Mouse (Mus musculus): ENCODE data around the gene Tctn1. TPM values are rescaled to one million over a fixed set of nuclear protein-coding genes. Genes with fewer than 3 reads are reported as not detected.

Gene Tctn1
- polyA plus RNA-seq, 1 experiment from 2014 or later = 4.8 TPM

- Histone ChIP-seq H3K27ac (ENCODE audit: low read length) (no peak overlapping the region), H3K27me3 (replicated peaks; ENCODE audit: control insufficient read depth, insufficient read depth, low read length) (no peaks in the 10 kb centered on the region), H3K4me2 (ENCODE audit: low read length) (no peak overlapping the region), H3K4me1 (replicated peaks; ENCODE audit: control insufficient read depth, insufficient read depth, low read length) (peaks cover 15% of the 10 kb centered on the region), H3K4me3 (replicated peaks; ENCODE audit: low read length) (no peak overlapping the region), H3K36me3 (ENCODE audit: control insufficient read depth, insufficient read depth) (no peaks in the 10 kb centered on the region), H3K9me3 (ENCODE audit: control insufficient read depth, low read length) (no peaks in the 10 kb centered on the region; the same call in 1 of the 2 replicates), H3K9ac (replicated peaks; ENCODE audit: low read depth, low read length) (no peak overlapping the region)
- 93% methylated on average over 14 of the region's 14 CpGs for WGBS
- ATAC-seq = no peak
Observed at GRCm38 (mm10) chr5:122233077-122233581, 31.1 kb downstream of the Tctn1 start.

- ATAC-seq = no peak
- H3K4me2 ChIP-seq (ENCODE audit: low read length) = no peak overlapping the region
Observed at GRCm38 (mm10) chr5:122232004-122232403, 32.3 kb downstream of the Tctn1 start.

GRCm38 (mm10) chr5:122231431-122231830 is 32.8 kb downstream of the Tctn1 start:
- H3K27ac ChIP-seq (ENCODE audit: low read length) = no peak overlapping the region
- no peak overlapping the region for H3K9ac ChIP-seq (replicated peaks; ENCODE audit: low read depth, low read length)
- H3K36me3 ChIP-seq (ENCODE audit: control insufficient read depth, insufficient read depth) = no peaks in the 10 kb centered on the region
- no peak overlapping the region for H3K4me3 ChIP-seq (replicated peaks; ENCODE audit: low read length)
- H3K27me3 ChIP-seq (replicated peaks; ENCODE audit: control insufficient read depth, insufficient read depth, low read length) = no peaks in the 10 kb centered on the region
- no peak overlapping the region for H3K4me2 ChIP-seq (ENCODE audit: low read length)
- peaks cover 15% of the 10 kb centered on the region for H3K4me1 ChIP-seq (replicated peaks; ENCODE audit: control insufficient read depth, insufficient read depth, low read length)
- WGBS = 81% methylated on average over 6 of the region's 6 CpGs
- H3K9me3 ChIP-seq (ENCODE audit: control insufficient read depth, low read length) = peaks cover 7% of the 10 kb centered on the region
- ATAC-seq = no peak

More at GRCm38 (mm10) chr5:122232004-122232403, 32.3 kb downstream of the Tctn1 start:
- Histone ChIP-seq H3K27ac (ENCODE audit: low read length) (no peak overlapping the region), H3K36me3 (ENCODE audit: control insufficient read depth, insufficient read depth) (no peaks in the 10 kb centered on the region), H3K9me3 (ENCODE audit: control insufficient read depth, low read length) (peaks cover 7% of the 10 kb centered on the region), H3K9ac (replicated peaks; ENCODE audit: low read depth, low read length) (no peak overlapping the region), H3K4me1 (replicated peaks; ENCODE audit: control insufficient read depth, insufficient read depth, low read length) (peaks cover 15% of the 10 kb centered on the region), H3K27me3 (replicated peaks; ENCODE audit: control insufficient read depth, insufficient read depth, low read length) (no peaks in the 10 kb centered on the region), H3K4me3 (replicated peaks; ENCODE audit: low read length) (no peak overlapping the region)
- 89% methylated on average over 5 of the region's 5 CpGs for WGBS

- H3K27ac ChIP-seq (ENCODE audit: low read length) = no peak overlapping the region
Observed at GRCm38 (mm10) chr5:122230816-122231215, 33.4 kb downstream of the Tctn1 start.

GRCm38 (mm10) chr5:122228772-122229171 is 35.5 kb downstream of the Tctn1 start:
- H3K36me3 ChIP-seq (ENCODE audit: control insufficient read depth, insufficient read depth) = no peaks in the 10 kb centered on the region

More at GRCm38 (mm10) chr5:122230816-122231215, 33.4 kb downstream of the Tctn1 start:
- peaks cover 12% of the 10 kb centered on the region for H3K4me1 ChIP-seq (replicated peaks; ENCODE audit: control insufficient read depth, insufficient read depth, low read length)
- whole genome bisulfite sequencing = 86% methylated on average over 4 of the region's 4 CpGs
- H3K27me3 ChIP-seq (replicated peaks; ENCODE audit: control insufficient read depth, insufficient read depth, low read length) = no peaks in the 10 kb centered on the region
- H3K9ac ChIP-seq (replicated peaks; ENCODE audit: low read depth, low read length) = no peak overlapping the region
- ATAC-seq = no peak
- peaks cover 7% of the 10 kb centered on the region for H3K9me3 ChIP-seq (ENCODE audit: control insufficient read depth, low read length)
- H3K4me2 ChIP-seq (ENCODE audit: low read length) = no peak overlapping the region
- H3K36me3 ChIP-seq (ENCODE audit: control insufficient read depth, insufficient read depth) = no peaks in the 10 kb centered on the region
- no peak overlapping the region for H3K4me3 ChIP-seq (replicated peaks; ENCODE audit: low read length)

GRCm38 (mm10) chr5:122228271-122228765 is 35.9 kb downstream of the Tctn1 start:
- Histone ChIP-seq H3K27me3 (replicated peaks; ENCODE audit: control insufficient read depth, insufficient read depth, low read length) (no peaks in the 10 kb centered on the region), H3K4me3 (replicated peaks; ENCODE audit: low read length) (no peak overlapping the region), H3K27ac (ENCODE audit: low read length) (no peak overlapping the region), H3K4me1 (replicated peaks; ENCODE audit: control insufficient read depth, insufficient read depth, low read length) (no peaks in the 10 kb centered on the region), H3K9ac (replicated peaks; ENCODE audit: low read depth, low read length) (no peak overlapping the region), H3K4me2 (ENCODE audit: low read length) (no peak overlapping the region), H3K9me3 (ENCODE audit: control insufficient read depth, low read length) (peaks cover 7% of the 10 kb centered on the region), H3K36me3 (ENCODE audit: control insufficient read depth, insufficient read depth) (no peaks in the 10 kb centered on the region)
- no peak for ATAC-seq
- 69% methylated on average over 3 of the region's 3 CpGs for WGBS

More at GRCm38 (mm10) chr5:122228772-122229171, 35.5 kb downstream of the Tctn1 start:
- H3K27me3 ChIP-seq (replicated peaks; ENCODE audit: control insufficient read depth, insufficient read depth, low read length) = no peaks in the 10 kb centered on the region
- H3K4me1 ChIP-seq (replicated peaks; ENCODE audit: control insufficient read depth, insufficient read depth, low read length) = no peaks in the 10 kb centered on the region
- no peak for ATAC-seq
- WGBS = 65% methylated on average over 4 of the region's 4 CpGs
- no peak overlapping the region for H3K27ac ChIP-seq (ENCODE audit: low read length)
- no peak overlapping the region for H3K4me3 ChIP-seq (replicated peaks; ENCODE audit: low read length)
- no peak overlapping the region for H3K4me2 ChIP-seq (ENCODE audit: low read length)
- no peak overlapping the region for H3K9ac ChIP-seq (replicated peaks; ENCODE audit: low read depth, low read length)
- peaks cover 7% of the 10 kb centered on the region for H3K9me3 ChIP-seq (ENCODE audit: control insufficient read depth, low read length)

GRCm38 (mm10) chr5:122224291-122224690 is 40.0 kb downstream of the Tctn1 start:
- Histone ChIP-seq H3K4me1 (replicated peaks; ENCODE audit: control insufficient read depth, insufficient read depth, low read length) (no peaks in the 10 kb centered on the region), H3K27me3 (replicated peaks; ENCODE audit: control insufficient read depth, insufficient read depth, low read length) (no peaks in the 10 kb centered on the region), H3K9me3 (ENCODE audit: control insufficient read depth, low read length) (peaks cover 7% of the 10 kb centered on the region), H3K9ac (replicated peaks; ENCODE audit: low read depth, low read length) (no peak overlapping the region), H3K36me3 (ENCODE audit: control insufficient read depth, insufficient read depth) (no peaks in the 10 kb centered on the region), H3K27ac (ENCODE audit: low read length) (no peak overlapping the region), H3K4me3 (replicated peaks; ENCODE audit: low read length) (no peak overlapping the region), H3K4me2 (ENCODE audit: low read length) (no peak overlapping the region)
- WGBS = 97% methylated on average over 2 of the region's 2 CpGs
- no peak for ATAC-seq

- Histone ChIP-seq H3K4me3 (replicated peaks; ENCODE audit: low read length) (no peak overlapping the region), H3K27me3 (replicated peaks; ENCODE audit: control insufficient read depth, insufficient read depth, low read length) (no peaks in the 10 kb centered on the region), H3K36me3 (ENCODE audit: control insufficient read depth, insufficient read depth) (no peaks in the 10 kb centered on the region), H3K27ac (ENCODE audit: low read length) (no peak overlapping the region), H3K4me2 (ENCODE audit: low read length) (no peak overlapping the region), H3K9ac (replicated peaks; ENCODE audit: low read depth, low read length) (no peak overlapping the region), H3K9me3 (ENCODE audit: control insufficient read depth, low read length) (no peaks in the 10 kb centered on the region), H3K4me1 (replicated peaks; ENCODE audit: control insufficient read depth, insufficient read depth, low read length) (no peaks in the 10 kb centered on the region)
- WGBS = 84% methylated on average over 4 of the region's 4 CpGs
- no peak for ATAC-seq
Observed at GRCm38 (mm10) chr5:122221085-122221484, 43.2 kb downstream of the Tctn1 start.

- H3K4me2 ChIP-seq (ENCODE audit: low read length) = no peak overlapping the region
- no peaks in the 10 kb centered on the region for H3K27me3 ChIP-seq (replicated peaks; ENCODE audit: control insufficient read depth, insufficient read depth, low read length)
- WGBS = 78% methylated on average over 18 of the region's 18 CpGs
- no peaks in the 10 kb centered on the region for H3K9me3 ChIP-seq (ENCODE audit: control insufficient read depth, low read length)
- no peak for ATAC-seq
- no peak overlapping the region for H3K27ac ChIP-seq (ENCODE audit: low read length)
- H3K4me1 ChIP-seq (replicated peaks; ENCODE audit: control insufficient read depth, insufficient read depth, low read length) = no peaks in the 10 kb centered on the region
- no peak overlapping the region for H3K9ac ChIP-seq (replicated peaks; ENCODE audit: low read depth, low read length)
- H3K4me3 ChIP-seq (replicated peaks; ENCODE audit: low read length) = no peak overlapping the region
- H3K36me3 ChIP-seq (ENCODE audit: control insufficient read depth, insufficient read depth) = no peaks in the 10 kb centered on the region
Observed at GRCm38 (mm10) chr5:122219655-122220629, 44.3 kb downstream of the Tctn1 start.

All from forebrain, embryonic 16.5 days (tissue).